Mouse (Mus musculus) lung, postnatal 0 days (tissue): ENCODE data around the gene Cdkal1.

Experiments
- CTCF ChIP-seq: IDR thresholded peaks from 2 replicates; pipeline ENCODE4 v1.5.1; 2016; ENCODE audit warnings: antibody characterized with exemption, mild to moderate bottlenecking
- EP300 ChIP-seq: IDR thresholded peaks from 2 replicates; pipeline ENCODE4 v1.6.1; 2016; ENCODE audit warnings: antibody characterized with exemption, mild to moderate bottlenecking, control low read depth

- TF ChIP-seq CTCF (no peak), EP300 (no peak)
These were observed 77.3 kb downstream of the Cdkal1 start for GRCm38 (mm10) chr13:29778124-29778523.
